Mouse (Mus musculus) ovary, postnatal 14 days (tissue): ENCODE measurements around the gene Mrpl51.

Experiments
- DNase-seq: peaks from one replicate; pipeline ENCODE4 v3.0.0; 2022; ENCODE audit warnings: low spot score

The Mrpl51 gene

DNA sequence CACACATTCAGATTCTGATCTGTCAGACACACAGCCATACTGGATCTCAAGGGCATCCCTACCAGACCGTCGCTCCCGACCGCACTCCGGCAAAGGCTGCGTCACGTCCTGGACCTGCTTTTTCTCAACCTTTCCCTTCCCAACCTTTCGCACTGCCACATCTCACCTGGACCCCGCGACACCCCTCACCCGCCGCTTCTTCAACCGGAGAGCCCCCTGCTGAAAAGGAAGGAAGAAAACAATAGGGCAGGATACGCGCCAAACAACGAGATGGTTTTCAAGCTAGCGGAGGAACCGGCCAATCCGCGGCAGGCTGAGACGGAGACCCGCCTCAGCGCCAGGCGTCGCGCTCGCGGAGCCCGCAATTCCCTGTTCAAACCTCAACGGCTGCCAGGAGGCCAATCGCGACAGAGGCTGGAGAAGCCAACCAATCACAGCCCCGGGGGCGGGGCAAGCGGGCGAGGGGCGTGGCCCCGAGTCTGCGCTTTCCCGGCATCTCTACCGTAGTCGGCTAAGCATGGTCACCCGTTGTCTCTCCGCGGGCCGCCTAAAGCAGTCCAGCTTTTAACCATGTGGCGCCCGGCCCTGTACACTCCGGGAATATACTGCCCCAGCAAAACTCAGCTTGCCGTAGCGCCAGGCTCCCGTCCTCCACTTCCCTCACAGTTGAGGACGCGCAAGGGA, at the start of gene Mrpl51, which contains the start of gene Ncapd2:
Mrpl51 (plus strand) TSS at position 470 of the 684 bp plus-strand sequence.
Ncapd2 (minus strand) TSS at position 370 of the 684 bp plus-strand sequence.
- peak; percentile 97 for DNase-seq

DNA sequence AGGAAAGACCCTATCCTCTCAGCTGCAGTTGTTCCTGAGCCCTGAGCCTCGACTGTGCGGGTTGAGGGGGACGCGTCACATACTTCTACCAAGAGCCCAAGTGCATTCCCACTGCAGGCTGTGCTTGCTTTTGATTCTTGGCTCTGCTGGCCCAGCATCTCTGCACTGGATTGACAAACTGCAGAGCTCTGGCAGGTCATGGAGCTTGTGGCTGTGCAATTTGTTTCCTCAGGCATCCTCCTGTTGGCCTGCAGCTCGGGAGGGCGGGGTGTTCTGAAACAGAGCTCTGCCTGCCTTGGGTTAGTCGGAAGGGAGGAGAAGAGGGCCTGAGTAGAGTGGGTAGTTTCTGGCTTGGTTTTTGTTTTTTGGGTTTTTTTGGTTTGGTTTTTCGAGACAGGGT, 49.2 kb upstream of the Mrpl51 start:
- no peak for DNase-seq

- no peak for DNase-seq
Observed at GRCm38 (mm10) chr6:125143128-125143527, 48.5 kb upstream of the Mrpl51 start.

DNA sequence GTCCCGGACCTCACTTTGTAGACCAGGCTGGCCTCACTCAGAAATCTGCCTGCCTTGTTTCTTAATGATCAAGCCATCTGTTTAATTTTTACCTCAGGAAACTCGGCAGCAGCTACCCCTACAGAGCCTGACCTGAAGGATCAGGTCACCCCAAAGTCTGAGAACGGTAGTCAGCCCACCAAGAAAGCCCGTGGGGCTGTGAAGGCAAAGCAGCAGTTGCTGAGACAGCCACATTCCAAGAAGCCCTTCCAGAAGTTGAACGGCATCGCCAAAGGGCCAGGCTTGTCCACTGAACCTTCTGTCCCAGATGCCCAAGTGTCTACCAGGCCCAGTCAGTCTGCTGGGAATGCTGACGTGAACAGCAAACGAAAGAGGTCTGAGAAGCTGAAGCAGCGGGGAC, 47.7 kb upstream of the Mrpl51 start:
- DNase-seq: no peak

DNA sequence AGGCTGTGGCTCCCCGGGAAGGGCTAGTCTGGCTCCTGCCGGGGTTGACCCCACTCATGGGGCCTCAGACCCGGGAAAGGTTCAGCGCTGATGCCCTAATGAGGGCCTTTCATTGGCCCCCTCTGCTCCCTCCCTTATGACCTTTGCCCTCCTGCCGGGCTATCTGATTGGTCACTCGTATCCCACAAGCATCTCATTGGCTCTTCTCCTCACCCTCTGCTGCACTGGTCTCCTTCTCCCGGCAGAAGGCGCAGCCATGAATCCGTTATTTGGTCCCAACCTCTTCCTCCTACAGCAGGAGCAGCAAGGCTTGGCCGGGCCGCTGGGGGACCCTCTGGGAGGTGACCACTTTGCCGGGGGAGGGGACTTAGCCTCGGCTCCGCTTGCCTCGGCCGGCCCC, 46.6 kb upstream of the Mrpl51 start, which contains the start of gene Iffo1:
Iffo1 (plus strand) TSS at position 241 of the 400 bp plus-strand sequence.
- peak; percentile 86 for DNase-seq

- DNase-seq: no peak
Observed at GRCm38 (mm10) chr6:125145479-125145951, 46.1 kb upstream of the Mrpl51 start.

DNA sequence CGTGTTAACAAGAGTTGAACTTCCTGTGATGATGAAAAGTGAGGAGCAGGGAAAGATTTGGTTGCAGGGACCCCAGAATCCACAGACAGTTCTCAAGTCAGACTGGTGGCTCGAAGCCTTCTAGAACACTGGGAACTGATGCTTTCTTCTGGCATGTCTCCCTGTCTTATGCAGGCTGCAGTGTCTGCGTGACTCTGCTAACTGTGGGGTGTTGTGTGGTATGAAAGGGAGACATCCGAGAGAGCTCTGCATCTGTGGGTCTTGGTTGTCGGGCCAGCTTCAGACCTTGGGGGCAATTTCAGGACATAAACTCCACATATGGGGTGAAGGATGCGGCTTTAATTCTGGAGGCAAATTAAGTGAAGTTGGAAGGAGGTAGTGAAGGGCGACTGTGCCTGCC, 45.5 kb upstream of the Mrpl51 start:
- DNase-seq: no peak

- no peak for DNase-seq
Observed at GRCm38 (mm10) chr6:125146797-125147196, 44.8 kb upstream of the Mrpl51 start.

DNA sequence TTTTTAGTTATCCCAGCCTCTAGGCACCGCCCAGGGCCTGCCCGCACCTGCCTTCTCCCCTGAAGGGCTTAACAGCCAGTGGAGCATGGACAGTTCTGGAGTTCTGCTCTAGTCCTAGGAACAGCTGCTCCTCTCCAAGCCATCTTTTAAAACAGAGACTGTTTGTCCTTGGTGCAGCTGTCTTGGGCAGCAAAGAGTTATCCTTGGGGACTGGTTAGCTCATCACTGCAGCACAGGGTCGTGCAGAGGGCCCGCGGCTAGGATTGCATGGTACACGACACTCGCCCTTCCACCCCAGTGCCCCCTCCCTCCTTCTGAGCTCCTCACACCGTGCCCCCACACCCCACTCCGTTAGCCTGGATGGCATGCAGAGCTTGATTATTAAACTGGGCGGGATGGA, 44.3 kb upstream of the Mrpl51 start:
- no peak for DNase-seq

DNA sequence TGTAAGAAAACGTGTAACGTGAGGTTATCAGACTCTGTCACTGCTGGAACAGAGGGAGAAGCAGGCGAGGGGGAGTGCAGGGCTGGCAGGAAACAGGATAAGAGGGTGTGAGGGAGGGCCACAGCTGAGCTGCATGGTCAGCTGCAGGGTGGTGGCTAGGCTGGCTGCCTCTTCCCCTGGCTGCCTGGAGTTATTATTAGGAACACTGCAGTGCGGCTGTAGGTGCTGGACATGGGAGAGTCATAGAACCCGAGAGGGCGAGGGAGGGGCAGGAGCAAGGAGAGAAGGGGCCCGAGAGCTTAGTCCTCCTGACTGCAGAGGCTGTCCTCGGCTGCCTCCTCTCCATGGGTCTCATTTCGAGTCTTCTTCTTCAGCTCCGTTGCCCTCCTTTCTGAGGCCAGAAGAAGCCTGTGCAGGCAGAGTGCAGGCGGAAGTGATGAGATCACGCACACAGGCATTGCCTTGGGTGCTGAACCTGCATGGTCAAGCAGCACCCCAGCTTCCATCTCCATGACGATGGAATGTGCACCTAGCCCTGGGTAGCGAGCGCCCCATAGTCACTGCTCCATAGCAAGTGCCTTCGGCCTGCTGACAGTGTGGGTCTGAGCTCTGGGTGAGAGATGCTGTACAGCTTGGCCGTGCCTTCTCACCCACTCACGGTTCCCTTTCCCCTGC, 43.2 kb upstream of the Mrpl51 start:
- no peak for DNase-seq

DNA sequence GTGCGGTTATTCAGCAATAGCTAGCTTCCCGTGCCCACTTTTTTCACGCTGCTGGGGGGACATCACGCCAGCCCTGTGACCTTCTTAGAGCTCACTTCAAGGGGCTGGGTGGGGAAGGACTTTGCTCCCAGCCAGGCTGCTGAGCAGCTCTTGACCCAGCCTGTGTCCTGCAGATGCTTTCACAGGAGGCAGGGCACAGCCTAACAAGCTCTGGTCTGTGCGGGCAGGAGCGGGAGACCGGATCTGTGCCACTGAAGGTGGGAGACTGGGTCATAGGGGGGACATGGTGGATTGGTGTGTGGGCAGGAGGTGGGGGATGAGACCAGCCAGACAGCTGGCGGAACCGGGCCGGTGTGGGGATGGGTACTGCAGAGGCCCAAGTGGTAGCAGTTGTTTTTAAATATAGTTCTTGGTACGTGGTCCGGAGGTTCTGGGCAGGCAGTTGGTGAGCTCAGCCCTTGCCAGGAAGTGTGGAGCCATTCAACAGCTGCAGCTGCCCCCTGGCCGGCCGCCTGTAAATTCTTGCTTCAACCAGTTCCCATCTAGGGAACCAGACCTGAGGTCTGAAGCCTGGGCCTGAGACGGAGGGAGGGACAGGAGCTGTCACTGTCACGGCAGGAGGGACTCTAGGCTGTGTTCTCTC, 42.6 kb upstream of the Mrpl51 start:
- DNase-seq: no peak

DNA sequence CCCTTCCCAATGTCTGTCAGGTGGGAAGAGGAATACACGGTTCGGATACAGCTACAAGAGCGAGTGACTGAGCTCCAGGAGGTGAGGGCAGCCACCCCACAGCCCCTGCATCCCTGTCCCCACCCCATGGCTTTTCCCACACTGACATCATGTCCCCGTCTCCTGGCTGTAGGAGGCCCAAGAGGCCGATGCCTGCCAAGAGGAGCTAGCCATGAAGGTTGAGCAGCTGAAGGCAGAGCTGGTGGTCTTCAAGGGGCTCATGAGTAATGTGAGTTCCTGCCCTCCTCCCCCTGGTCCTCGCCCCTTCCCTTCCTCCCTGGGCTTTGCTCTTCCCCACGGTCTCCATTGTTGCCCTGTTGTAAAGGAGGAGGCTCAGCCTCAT, 42.0 kb upstream of the Mrpl51 start:
- DNase-seq: no peak

- no peak for DNase-seq
Observed at GRCm38 (mm10) chr6:125152212-125153017, 39.2 kb upstream of the Mrpl51 start.

- DNase-seq: no peak
Observed at GRCm38 (mm10) chr6:125153018-125153389, 38.6 kb upstream of the Mrpl51 start.

GRCm38 (mm10) chr6:125153682-125154081, 37.9 kb upstream of the Mrpl51 start:
- no peak for DNase-seq

DNA sequence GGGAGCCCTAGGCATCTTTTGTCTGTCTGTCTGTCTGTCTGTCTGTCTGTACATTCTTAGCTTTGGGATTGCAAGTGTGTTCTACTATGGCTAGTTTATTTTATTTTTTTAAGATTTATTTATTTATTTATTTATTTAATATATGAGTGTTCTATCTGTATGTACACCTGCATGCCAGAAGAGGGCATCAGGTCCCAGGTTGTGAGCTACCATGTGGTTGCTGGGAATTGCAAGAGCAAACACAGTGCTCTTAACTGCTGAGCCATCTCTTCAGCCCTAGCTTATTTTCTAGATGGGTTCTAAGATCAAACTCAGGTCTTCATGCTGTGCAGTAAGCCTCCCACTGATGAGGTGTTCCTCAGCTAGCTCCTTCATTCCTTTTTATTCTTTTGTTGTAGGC, 37.1 kb upstream of the Mrpl51 start:
- no peak for DNase-seq

DNA sequence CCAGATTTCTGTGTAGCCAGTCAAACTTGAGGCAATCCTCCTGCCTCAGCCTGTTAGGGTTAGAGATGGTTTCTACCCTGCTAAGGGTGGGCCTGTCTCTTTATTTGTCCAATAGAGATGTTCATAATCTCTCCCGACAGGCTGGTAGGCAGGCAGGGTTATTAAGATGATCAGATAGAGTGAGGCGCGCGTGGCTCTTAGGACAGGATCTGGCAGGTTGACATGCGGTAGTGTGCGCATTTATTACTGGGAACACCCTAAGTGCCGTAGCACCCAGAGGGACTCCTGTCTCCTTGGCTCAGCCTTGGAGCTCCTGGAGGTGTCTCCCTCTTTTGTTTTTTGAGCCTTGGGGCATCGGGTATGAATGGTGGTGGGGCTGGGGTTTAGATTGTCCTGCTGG, 36.3 kb upstream of the Mrpl51 start:
- no peak for DNase-seq

DNA sequence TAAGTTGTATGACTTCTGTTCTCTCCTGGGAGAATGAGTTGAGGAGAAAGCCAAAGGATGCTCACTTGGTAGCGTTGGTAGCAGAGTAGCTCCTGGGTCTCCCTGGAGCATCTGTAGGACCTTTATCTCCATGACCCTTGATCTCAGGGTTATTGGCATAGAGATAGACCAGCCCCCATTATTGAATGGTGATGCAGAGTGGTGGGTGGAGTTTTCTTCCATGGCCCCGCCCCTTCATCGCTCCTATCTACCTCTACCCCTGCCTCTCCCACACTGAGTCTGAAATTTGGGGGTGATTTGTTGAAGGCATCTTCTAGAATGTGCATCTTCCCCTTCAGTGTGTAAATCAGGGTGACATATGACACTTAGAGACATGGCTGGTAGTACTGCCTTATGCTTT, 35.1 kb upstream of the Mrpl51 start:
- DNase-seq: no peak

DNA sequence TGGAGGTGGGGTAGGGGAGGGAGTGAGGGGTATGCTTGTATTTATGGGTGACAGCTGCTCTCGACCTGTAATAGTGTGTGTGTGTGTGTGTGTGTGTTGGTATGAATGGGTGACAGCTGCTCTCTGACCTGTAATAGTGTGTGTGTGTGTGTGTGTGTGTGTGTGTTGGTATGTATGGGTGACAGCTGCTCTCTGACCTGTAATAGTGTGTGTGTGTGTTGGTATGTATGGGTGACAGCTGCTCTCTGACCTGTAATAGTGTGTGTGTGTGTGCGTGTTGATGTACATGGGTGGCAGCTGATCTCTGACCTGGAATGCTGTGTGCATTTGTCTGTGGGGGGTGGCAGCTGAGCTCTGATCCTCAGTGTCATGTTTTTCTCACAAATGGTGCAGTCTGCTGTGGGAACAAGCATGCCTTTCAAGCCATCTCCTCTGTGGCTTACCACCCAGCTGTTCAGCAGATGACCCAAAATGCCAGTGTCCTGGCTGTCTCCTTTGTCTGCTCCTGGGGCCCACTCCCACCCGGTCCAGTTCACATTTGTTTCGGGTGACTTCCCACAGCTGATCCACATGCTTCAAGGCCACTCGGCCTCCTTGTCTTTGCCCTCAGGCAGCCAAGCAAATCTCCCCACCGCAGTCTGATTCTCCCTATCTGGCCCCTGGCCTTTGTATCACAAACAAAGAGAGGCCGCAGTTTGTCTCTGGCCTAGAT, 34.5 kb upstream of the Mrpl51 start:
- DNase-seq: no peak

DNA sequence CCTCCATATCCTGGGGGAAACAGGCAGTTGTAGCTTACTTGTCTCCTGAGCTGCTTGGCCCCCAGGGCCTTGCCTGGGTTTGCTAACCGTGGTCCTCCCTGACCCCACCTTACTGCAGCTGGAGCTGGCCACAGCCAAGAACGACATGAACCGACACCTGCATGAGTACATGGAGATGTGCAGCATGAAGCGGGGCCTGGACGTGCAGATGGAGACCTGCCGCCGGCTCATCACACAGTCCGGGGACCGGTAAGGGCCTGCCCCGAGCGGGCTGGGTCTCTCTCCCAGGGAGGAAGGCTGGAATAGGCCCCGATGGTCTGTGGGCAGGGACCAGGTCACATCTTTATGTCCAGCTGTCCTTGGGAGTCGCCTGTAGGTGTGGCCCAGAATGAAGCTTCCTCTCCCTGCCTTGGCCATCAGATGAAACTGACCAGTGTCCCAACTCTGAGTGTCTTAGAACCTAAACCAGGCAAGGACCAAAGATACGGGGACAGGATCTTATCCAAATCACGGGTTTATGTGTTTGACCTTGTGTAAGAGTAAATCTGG, 32.6 kb upstream of the Mrpl51 start:
- no peak for DNase-seq
